Mouse (Mus musculus): ENCODE measurements at regions not wholly inside any gene's neighbourhood (a gene's known extent, or its start where the extent isn't known, plus 50 kb on each side); places are given as distances from the start of the nearest gene placed in this dataset.

DNA sequence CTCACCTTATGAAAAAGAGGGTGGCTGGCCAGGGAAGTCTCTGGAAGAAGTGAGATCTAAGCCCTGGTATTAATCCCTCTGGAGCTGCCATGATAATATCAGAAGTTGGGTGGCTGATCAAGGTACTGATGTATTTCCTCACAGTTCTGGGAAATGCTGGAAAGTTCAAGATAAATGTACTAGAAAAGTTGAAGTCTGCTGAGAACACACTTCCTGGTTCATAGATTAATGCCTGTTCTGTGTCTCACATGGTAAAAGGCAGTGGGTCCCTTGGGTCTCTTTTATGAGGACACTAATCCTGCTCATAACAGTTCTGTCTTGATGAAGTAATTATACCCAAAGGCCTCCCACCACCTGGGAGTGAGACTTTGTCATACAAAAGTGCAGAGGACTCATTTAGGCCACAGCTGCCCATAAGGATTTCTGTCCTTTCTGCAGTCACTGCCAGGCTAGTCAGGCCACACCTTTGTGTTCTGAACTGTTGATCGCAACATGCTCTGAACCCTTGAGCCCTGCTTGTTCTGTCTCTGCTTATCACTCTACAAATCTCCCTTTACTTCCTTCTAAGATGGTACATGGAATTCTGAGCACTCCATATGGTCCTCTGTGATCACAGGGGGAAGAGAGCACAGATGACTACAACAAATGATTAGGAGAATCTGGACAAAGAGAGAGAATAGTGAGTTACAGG is 300.4 kb downstream of the 1700129C05Rik start:
- no peak for ATAC-seq (ENCODE audit: poor library complexity, severe bottlenecking)

DNA sequence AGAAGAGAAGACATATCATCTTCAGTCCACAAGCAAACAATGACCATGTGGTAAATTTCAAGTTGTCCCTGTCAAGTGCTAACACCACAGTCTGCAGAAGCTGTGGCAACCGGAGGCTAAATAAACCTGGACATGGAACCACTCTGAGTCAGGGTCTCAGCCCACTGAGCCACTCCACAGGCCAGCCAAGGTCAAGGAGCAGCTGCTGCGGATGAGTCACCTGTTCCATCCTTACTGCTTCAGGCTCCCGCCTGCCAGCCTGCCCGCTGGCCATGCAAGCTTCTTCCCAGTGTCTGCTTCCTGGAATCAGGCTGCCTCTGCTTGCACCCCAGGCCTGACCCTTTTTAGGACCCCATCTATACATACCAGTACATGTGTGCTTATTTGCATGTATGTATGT is 319.8 kb downstream of the 1700129C05Rik start:
- ATAC-seq (ENCODE audit: poor library complexity, severe bottlenecking), result no peak

DNA sequence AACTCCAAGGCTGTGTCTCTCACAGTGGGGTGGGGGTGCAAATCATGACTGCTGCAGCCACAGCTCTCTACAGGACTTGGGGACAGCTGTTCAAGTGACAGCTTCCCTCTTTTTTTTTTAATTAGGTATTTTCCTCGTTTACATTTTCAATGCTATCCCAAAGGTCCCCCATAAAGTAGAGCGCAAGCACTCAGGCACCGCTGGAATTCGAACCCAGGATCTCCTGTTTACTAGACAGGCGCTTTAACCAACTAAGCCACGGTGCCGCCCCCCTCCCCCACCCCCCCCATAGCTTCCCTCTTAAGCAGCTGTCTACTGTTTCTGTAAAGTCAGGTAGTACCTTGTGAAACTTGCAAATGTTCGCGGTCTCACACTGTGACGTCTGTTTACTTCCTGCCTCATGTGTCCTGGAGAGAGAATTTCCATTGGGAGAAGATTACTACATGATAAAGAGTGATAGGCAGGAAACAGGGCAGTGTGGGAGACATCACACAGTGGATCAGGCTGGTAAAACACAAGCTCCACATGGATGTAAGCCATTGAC is 324.7 kb downstream of the 1700129C05Rik start:
- no peak for ATAC-seq (ENCODE audit: poor library complexity, severe bottlenecking)

DNA sequence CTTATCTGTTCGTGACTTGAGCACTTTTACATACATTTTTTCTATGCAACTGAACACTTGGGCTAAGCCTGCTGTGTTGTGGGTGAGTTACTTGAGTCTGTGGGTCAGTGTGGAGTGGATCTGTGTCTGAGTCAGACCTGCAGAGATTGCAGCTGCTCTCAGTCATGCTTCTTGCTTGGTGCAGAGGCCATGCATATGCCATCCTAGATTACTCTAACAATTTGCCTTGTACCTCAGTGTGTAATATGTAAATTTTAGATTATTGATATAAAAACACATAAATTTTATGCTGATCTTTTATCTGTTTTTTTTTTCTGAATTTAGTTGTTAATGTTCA is 326.2 kb downstream of the 1700129C05Rik start:
- no peak for ATAC-seq (ENCODE audit: poor library complexity, severe bottlenecking)

DNA sequence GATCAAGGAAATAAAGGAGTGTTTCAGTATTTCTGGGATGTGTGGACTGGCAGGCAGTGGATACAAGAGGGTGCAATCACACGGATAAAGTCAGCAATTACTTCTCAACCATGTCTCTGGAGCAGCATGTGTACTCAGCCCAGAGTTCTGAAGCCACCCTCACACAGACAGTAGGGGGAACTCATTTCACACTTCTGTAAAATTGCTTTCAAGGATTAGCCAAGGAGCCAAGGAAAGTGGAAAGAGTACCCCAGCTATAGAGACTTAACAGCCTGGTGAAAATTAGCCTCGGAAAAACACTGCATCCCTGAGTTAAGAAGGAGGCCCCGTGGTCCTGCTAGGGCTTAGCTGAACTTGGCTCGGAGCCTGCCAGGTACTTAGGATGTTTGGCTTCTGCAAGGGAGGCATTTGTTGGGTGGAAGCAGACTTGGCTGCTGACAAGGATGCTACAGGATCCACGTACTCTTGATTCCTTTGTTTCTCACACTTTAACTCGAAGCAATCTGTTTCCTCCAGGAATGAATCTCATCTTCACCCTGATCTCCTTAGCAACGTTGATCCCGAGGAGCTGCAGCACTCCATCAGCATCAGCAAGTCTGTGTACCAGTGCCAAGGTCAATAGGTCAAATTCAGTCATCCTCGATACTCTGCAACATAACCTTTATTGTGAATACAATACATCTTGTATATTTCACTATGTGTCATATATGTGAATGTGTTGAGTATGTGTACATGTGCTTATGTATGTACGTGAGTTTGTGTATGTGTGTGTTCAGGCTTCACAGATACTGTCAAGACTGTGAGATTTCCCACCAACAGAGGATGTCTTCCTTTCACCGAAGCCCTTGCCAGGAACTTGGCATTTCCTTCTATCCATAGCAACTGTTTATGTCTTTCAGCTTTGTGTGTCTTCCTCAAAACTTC is 326.8 kb downstream of the 1700129C05Rik start:
- ATAC-seq (ENCODE audit: poor library complexity, severe bottlenecking), result no peak

DNA sequence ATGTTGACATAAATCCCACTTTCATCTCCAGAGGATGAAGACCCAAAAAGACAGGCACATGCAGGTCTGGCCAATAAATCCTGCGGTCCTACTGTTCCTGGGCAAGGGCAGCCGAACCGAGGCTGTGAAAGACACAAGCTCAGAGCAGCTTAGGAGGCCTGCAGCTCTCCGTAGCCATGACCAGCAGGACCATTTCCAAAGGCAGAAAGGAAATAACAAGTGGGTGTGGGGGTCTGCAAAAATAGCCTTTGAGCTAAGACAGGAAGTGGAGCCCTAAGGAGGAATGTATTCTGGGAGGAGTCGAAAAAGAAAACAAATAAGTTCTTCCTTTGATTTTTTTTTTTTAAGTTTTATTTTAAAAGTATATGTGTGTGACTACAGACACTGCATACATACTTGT is 330.1 kb downstream of the 1700129C05Rik start:
- ATAC-seq (ENCODE audit: poor library complexity, severe bottlenecking), result no peak

DNA sequence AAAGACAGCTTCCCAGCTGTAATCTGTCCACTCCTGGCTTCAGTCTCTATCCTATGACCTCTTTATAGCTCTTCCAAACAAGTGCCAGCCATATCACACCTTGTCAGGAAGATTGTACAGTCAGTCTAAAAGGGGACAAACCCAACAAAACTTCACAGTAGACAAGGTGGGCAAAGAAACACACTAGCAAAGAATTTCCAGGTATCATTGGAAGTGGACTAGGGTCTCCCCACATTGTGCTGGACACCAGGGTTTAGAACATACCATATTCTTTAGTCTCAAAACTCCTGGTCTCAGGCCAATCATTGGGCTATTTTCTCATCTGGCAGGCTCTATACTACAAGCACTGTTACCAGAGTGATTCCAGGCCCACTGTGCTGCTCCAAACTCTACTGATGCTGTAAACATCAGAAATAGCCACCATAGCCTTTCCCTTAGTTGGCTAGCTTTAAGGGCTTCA is 341.3 kb downstream of the 1700129C05Rik start:
- ATAC-seq (ENCODE audit: poor library complexity, severe bottlenecking), result no peak

DNA sequence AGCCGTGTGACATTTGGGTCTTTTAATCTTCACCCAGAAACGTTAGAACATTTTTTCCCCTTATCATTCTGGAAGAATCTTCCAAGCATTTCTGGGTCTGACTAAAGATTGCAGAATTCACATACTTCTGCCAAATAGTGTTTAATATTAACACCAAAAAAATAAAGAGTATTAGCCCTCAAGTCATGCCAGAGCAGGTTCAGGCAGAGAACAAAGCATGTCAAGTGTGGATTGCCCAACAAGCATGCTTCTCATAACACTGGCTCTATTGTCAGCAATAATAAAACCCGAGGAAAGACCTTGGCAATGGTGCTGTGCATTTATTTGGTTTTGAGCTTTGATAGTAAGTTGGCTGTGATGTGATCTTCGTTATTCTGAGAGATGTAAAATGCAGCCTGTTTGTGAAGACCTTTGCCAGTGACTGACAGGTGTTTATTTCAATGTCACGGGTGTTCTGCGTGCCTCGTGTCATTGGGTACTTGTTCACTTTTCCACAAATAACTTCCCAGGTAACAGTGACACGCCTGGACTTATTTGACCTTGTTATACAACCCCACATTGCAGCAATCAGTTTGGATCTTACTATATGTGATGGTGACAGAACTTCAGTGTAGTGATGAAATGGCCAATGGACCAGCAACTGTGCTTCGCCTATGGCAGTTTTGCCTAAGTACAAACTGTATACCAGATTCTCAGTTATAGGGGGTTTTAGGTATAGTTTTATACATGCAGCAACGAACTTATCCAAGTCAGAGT is 354.3 kb downstream of the 1700129C05Rik start:
- no peak for ATAC-seq (ENCODE audit: poor library complexity, severe bottlenecking)

DNA sequence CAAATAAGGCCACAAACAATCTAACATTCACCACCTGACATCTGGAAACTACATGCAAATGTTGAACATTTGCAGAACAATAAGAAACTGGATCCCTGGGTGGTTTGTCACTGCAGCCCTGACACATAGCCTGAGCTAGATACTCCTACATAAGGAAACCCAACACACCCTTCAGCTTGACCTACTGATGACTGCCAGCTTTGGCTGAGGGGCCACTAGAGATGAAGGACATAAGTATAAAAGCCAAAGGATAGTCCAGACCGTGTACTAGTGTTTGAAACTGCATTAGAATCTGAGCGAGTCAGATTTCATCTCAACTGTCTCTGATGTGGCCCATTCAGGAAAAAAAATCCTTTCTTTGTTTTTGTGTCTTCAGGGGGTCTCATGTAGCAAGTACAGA is 355.1 kb downstream of the 1700129C05Rik start:
- ATAC-seq (ENCODE audit: poor library complexity, severe bottlenecking), result no peak

DNA sequence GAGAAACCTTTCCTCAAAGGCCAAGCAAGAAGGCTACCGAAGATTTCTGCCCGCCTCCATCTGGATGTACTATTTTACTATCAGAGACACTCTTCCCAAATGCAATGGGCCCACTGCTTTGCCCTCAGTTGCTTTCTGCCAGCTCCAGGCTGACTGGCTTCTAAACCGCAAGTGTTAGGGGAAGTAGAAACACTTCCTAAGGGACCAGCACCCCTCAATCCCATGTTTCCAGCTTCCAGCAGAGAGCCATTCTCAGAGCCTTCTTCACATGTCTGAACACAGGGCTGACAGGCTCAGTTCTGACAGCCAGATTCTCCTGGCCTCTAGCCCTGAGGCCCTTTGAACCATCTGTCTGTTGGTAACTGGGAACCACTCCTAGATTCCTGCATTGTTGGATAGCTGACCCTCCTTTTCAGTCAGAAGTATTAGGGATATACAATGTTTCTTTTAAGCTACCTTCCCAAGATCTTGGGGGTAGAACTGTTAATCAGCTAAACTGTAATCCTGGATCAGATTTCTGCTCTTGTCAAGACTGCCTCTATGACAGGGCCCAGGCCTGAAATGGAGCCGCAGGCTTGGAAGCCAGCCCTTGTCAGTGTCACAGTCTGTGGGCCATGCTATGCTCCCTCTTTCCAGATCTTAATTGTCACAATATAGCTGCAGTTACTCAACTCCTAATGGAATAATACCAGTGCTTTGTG is 355.8 kb downstream of the 1700129C05Rik start:
- ATAC-seq (ENCODE audit: poor library complexity, severe bottlenecking), result no peak

DNA sequence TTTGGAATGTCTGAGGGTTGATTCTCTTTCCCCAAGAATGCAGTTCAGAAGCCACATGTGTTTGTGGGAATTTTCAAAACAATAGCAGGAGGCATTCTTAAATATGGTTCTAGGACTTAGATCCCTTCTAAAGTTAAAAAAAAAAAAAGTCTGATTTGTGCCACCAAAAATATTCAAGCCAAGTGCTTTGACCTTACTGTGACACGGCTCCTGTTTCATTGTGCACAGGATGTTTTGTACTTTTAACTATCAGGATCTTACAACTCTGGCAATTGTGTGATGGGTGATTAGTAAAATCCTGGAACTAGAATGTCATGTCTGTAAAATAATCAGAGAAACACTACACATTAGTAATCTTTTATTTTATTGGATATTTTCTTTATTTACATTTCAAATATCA is 359.5 kb downstream of the 1700129C05Rik start:
- ATAC-seq (ENCODE audit: poor library complexity, severe bottlenecking), result no peak

DNA sequence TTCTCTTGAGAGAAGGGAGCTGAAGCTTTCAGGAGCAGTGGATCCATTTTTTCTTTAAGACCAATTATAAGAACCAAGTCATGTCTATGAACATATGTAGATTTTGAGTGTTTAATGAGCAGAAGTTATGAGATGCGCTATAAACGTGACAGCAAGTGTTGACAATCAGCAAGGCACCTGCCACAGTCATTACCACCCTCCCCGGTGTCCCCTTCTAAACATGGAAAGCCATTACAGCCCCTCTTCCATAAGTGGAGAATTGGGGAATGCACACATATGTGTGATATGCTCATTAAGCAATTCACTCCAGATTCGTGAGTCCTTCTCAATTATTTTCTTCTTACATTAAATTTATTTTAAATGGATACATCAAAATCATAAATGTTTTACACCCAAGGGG is 362.4 kb downstream of the 1700129C05Rik start:
- no peak for ATAC-seq (ENCODE audit: poor library complexity, severe bottlenecking)

DNA sequence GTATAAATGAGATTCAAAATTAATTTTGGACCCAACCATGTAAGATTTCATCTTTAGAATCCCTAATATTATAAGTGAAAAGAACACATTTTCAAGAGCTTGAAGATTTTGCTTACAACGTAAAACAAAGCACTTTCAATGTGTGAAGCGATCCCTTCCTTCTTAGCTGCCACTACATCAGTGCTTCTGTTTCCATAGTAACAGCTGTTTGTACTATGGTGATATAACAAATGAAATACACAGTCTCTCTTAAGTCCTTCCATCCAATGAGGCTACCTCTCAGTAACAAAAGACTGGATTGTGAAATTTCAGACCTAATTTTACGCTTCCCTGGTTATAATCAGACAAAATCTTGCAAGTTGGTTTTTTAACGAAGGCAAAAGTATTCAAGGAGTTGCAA is 364.0 kb downstream of the 1700129C05Rik start:
- ATAC-seq (ENCODE audit: poor library complexity, severe bottlenecking), result no peak

DNA sequence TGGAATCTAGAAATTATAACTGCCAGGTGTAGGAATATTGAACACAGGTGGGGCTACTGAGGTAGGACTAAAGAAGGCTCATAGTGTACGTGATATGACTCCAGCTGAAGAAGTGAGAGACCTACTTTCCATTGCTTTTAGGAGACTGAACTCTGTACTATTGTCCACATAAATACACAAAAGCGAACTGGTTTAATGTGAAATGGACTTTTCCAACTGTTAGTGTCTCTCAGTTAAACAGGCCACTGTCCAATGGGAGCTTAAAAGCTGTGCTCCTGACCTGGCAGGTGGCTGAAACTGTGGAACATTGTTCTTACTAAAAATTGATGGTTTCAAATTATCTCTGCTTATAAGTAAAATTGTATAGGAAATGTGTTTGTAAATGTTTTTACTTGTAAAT is 381.4 kb downstream of the 1700129C05Rik start:
- no peak for ATAC-seq (ENCODE audit: poor library complexity, severe bottlenecking)

DNA sequence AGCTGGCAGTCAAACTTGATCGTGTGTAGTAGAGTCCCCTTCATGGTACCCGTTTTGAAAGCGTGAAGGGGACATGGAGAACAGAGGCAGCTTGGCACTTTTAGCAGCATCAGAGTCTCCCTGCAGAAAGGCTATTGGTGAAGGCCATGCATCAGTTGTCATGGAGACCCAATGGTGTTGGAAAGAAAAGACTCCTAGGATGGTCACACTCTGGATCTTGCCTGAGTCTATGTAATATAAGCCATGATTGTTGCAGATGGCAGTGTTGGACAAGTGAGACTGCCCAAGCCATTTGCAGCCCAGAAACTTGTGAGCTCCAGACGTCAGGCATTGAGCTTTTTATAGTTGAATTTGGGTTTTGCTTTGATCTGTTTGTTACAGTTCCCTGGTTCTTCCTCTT is 382.9 kb downstream of the 1700129C05Rik start:
- ATAC-seq (ENCODE audit: poor library complexity, severe bottlenecking), result no peak

DNA sequence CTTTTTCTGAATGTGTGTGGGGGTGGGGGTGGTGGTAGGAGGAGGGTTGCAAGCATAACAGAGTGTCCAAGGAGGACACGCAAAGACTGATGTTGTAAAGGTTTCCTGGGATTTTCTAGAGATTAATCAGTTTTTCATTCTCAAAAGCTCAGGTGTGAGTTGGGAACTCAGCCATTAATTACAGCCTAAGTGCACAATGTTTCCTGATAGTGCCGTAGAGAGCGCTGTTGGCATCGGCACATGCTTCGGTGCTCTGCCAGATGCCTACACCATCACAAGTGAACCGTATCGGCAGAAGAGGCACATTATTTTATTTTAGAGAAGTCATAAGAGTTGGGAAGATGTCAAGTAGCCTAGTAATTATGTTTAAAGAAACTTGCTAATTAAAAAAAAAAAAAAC is 388.9 kb downstream of the 1700129C05Rik start:
- ATAC-seq (ENCODE audit: poor library complexity, severe bottlenecking), result no peak

DNA sequence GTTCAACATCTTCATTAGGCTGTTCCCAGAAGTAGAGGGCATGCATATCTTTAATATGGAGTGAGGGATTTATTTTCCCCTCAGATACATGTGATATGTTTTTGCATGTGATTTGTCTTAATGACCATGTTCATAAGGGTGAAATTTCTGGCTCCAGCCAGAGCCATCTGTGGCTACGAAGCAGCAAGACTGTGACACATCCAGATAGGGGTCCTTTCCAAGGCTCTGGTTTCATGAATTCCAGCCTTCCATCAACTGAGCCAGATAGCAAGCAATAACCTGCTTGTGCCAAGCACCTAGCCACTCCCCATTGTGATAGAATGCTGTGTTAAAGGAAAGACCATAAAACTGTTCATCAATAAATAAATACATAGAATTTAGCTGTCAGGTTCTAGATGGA is 389.6 kb downstream of the 1700129C05Rik start:
- ATAC-seq (ENCODE audit: poor library complexity, severe bottlenecking), result no peak

DNA sequence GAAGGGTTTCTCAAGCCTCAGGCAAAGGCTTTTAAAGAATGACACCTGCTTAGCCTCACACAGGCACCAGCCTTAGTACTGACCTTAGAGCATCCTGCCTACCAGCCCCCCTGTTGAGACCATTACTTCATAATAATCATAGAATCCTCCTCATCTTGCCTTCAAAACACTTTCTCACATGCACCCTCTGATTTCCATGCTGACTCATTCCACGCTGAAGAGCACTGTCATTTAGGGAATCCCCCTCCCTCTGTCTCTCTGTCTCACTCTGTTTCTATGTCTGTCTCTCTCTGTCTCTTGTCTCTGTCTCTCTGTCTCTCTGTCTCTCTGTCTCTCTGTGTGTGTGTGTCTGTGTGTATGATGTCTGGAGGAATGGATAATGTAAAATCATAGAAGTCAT is 416.3 kb downstream of the 1700129C05Rik start:
- ATAC-seq (ENCODE audit: poor library complexity, severe bottlenecking), result no peak

DNA sequence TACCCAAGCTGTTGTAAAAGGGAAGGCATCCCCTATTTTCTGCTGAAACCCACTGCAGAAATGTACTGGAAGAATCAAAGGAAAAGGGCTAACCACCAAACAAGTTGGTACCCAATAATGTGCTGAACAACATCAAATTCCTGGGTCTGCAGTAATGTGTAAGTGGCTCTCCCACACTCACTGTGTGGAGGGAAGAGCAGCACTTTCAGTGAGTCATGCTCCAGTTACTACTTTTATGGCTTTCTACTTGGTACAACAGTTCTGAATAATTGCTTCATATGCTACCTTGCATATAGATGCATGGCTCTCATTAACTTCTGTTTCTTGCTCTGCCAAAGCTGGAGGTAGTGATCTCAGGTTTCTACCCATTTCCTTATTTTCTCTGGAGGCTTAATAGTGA is 427.8 kb downstream of the 1700129C05Rik start:
- no peak for ATAC-seq (ENCODE audit: poor library complexity, severe bottlenecking)

DNA sequence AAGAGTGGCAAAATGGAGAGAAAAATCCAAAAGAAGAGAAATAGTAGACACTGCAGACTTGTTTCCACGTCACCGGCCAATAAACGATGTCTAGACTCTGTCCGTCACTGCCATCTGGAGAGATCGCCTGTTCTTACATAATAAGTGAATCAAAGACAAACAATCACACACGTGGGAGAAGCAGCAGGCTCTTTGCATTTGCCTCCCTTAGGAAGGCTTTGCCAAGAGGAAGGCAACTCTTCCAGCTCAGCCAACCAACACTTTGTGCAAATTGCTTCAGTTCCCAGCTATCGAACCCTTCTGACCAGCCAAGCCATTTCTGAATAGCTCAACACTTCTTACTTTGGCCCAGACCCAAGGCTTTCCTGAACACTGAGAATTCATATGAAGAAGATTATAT is 432.8 kb downstream of the 1700129C05Rik start:
- no peak for ATAC-seq (ENCODE audit: poor library complexity, severe bottlenecking)

DNA sequence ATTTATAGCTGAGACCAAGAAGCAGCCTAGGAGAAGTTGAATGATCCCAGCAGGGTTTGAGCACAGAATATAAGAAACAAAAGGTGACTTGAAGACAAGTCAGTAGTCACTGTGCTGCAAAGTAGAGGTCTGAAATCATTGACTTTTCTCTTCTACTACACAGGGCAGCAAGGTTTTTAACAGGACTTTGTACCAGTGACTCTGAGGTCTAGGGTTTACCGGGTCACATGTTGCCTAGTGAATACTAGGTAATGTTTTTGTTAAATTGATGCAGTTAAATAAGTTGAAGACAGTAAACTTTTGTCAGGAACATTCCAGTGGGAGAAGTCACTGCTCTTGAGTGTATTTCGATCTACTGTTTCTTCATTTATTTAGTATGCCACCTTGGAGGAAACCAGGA is 433.4 kb downstream of the 1700129C05Rik start:
- no peak for ATAC-seq (ENCODE audit: poor library complexity, severe bottlenecking)

Measured in megakaryocyte, adult 5-6 weeks (primary cell).